Mouse (Mus musculus): ENCODE results near the gene Zfp747. TPM values are rescaled to one million over a fixed set of nuclear protein-coding genes. Genes with fewer than 3 reads are reported as not detected.
"Not testable (repeated sequence)": the region's sequence is repeated elsewhere in the genome, so short reads cannot be mapped to it uniquely, and the experiment has no call there.

The Zfp747 gene
- polyA plus RNA-seq, 1 experiment from 2014 or later, result 5.4 TPM

DNA sequence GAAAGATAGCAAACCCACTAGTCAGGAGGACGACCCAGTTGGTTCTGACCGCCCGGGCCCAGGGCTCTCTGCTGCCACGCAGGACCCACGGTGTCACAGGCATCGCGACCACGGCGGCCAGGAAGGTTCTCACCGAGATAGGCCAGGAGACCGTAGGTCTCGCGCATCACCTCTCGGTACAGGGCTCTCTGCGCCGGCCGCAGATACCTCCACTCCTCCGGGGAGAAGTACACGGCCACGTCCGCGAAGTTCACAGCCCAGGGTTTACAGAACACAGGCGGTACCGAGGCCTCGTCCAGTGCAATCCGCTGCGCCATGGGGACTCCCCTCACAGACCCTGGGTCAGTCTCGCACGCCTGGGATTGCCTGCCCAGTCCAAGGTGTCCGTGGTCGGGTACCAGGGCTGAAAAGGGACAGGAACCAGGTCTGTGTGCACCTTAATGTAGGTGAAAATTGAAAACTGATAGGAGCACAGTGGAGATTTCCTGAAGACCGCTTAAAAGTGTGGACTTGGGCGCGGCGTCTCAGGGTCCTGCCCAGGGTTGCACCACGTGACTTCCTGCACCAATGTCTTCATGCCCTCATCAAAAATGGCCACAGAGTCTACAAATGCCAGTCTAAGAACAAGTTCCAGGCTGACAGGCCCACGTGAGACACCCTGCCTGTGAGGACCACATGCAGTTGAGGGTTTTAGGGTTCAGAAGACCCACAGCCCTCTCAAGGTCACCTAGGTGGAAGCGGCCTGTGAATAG, 11.0 kb upstream of the Zfp747 start, which contains the start of gene 9130019O22Rik:
Gene 9130019O22Rik, minus strand, starts transcription at position 526 of the 752 bp plus-strand sequence.
- peak within 1 kb of the TSS; percentile 75 for H3K9ac ChIP-seq (ENCODE audit: low read length)
- no peaks in the 10 kb centered on the region for H3K9me3 ChIP-seq (ENCODE audit: control insufficient read depth, low read length)
- H3K4me2 ChIP-seq (replicated peaks; ENCODE audit: low read depth), result peak within 1 kb of the TSS; percentile 69
- peaks cover 2% of the 10 kb centered on the region; the same call in 1 of the 2 replicates for H3K36me3 ChIP-seq (ENCODE audit: control insufficient read depth, insufficient read depth, low read length)
- DNase-seq (ENCODE audit: low spot score) (peak; percentile 86), ATAC-seq (ENCODE audit: low FRiP score, low TSS enrichment) (peak; percentile 87)
- H3K4me3 ChIP-seq (ENCODE audit: low read depth, low read length), result peak within 1 kb of the TSS; percentile 57
- H3K4me1 ChIP-seq (replicated peaks; ENCODE audit: control insufficient read depth, insufficient read depth), result no peaks in the 10 kb centered on the region
- 10% methylated on average over 32 of the region's 38 CpGs for WGBS
- no peaks in the 10 kb centered on the region for H3K27me3 ChIP-seq (ENCODE audit: control insufficient read depth, insufficient read depth, low read length)
- TF ChIP-seq EP300 (optimal IDR thresholded peaks at IDR 0.05) (no peak), CTCF (IDR thresholded peaks at IDR 0.05; ENCODE audit: low read depth) (no peak)
- H3K27ac ChIP-seq (replicated peaks), result 0 out of 2 replicates have a peak within 1 kb of the TSS, but pooled peaks have one; percentile 58

DNA sequence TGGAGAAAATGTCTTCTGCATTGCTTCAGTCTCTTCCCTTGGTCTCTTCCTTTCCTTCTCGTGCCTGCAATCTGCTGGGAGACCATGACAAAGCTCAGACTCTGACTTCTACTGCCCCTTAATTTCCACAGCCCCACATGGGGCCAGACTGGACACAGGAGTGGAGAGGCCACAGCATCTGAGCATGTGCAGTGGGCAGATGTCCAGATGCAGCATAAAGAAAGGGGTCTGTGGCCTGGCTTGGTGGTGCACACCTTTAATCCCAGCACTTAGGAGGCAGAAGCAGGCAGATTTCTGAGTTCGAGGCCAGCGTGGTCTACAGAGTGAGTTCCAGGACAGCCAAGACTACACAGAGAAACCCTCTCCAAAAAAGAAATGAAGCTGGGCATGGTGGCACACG, 9.7 kb upstream of the Zfp747 start:
- H3K9ac ChIP-seq (ENCODE audit: low read length); DNase-seq (ENCODE audit: low spot score); ATAC-seq (ENCODE audit: low FRiP score, low TSS enrichment); H3K9me3 ChIP-seq (ENCODE audit: control insufficient read depth, low read length); H3K4me1 ChIP-seq (replicated peaks; ENCODE audit: control insufficient read depth, insufficient read depth); H3K27me3 ChIP-seq (ENCODE audit: control insufficient read depth, insufficient read depth, low read length); H3K36me3 ChIP-seq (ENCODE audit: control insufficient read depth, insufficient read depth, low read length); H3K27ac ChIP-seq (replicated peaks); H3K4me2 ChIP-seq (replicated peaks; ENCODE audit: low read depth); H3K4me3 ChIP-seq (ENCODE audit: low read depth, low read length): not testable (repeated sequence)
- WGBS, result 93% methylated on average over 4 of the region's 4 CpGs

DNA sequence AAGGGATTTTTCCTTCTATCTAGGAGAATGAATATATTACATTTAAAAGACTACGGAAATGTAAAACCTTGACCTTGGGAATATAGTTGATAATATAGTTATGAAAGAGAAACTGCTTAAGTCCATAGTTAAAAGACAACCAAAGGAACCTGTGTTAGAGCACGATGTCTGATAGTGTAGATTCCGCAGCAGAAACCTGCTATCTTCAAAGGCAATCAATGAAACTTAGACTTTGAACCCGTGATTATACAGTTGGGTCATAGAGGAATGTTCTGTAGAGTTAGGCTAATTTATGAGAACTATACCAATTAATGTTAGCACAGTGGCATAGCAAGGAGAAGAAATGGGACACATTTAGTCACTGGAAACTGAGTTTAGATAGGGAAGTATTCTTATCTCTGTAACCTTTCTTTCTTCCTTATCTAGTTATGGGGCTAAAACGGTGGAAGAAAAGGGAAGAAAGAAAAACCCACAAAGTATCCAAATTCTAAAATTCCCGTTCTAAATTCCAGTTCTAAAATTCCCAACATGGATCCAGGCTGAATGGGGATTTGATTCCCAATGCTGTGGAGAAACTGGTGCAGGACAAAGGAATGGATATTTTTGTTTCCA, 2.6 kb upstream of the Zfp747 start:
- Histone ChIP-seq H3K9me3 (ENCODE audit: control insufficient read depth, low read length) (no peaks in the 10 kb centered on the region), H3K4me1 (replicated peaks; ENCODE audit: control insufficient read depth, insufficient read depth) (no peaks in the 10 kb centered on the region), H3K27ac (replicated peaks) (no peak overlapping the region), H3K4me2 (replicated peaks; ENCODE audit: low read depth) (no peak overlapping the region), H3K9ac (ENCODE audit: low read length) (no peak overlapping the region), H3K27me3 (ENCODE audit: control insufficient read depth, insufficient read depth, low read length) (no peaks in the 10 kb centered on the region), H3K4me3 (ENCODE audit: low read depth, low read length) (no peak overlapping the region), H3K36me3 (ENCODE audit: control insufficient read depth, insufficient read depth, low read length) (no peaks in the 10 kb centered on the region)
- no peak for TF ChIP-seq EP300 (optimal IDR thresholded peaks at IDR 0.05)
- TF ChIP-seq CTCF (IDR thresholded peaks at IDR 0.05; ENCODE audit: low read depth), result no peak
- no peak for DNase-seq (ENCODE audit: low spot score)
- 54% methylated on average over 6 of the region's 6 CpGs for WGBS
- no peak for ATAC-seq (ENCODE audit: low FRiP score, low TSS enrichment)

DNA sequence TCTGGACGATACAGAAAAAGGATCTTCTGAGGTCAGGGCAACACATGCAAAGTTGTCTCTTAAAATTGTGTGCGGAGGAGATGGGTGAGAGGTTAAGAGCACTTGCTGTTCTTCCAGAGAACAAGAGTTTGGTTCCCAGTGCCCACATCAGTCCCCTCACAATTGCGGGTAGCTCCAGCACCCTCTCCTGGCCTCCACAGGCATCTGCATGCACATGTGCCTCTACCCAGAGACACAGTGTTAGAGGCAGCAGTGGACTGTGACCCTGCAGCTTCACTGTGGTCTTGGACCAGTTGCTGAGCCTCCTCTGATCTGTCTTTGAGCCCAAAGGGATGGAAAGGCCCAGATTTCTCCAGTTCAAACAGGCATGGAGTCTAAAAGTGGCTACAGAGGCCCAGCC, 4.0 kb downstream of the Zfp747 start:
- H3K9ac ChIP-seq (ENCODE audit: low read length); H3K9me3 ChIP-seq (ENCODE audit: control insufficient read depth, low read length); H3K4me2 ChIP-seq (replicated peaks; ENCODE audit: low read depth); H3K27me3 ChIP-seq (ENCODE audit: control insufficient read depth, insufficient read depth, low read length); H3K36me3 ChIP-seq (ENCODE audit: control insufficient read depth, insufficient read depth, low read length); H3K27ac ChIP-seq (replicated peaks); DNase-seq (ENCODE audit: low spot score); H3K4me1 ChIP-seq (replicated peaks; ENCODE audit: control insufficient read depth, insufficient read depth); ATAC-seq (ENCODE audit: low FRiP score, low TSS enrichment); H3K4me3 ChIP-seq (ENCODE audit: low read depth, low read length): not testable (repeated sequence)
- TF ChIP-seq CTCF (IDR thresholded peaks at IDR 0.05; ENCODE audit: low read depth), result peak; percentile 34
- WGBS, result 79% methylated on average over 3 of the region's 3 CpGs

DNA sequence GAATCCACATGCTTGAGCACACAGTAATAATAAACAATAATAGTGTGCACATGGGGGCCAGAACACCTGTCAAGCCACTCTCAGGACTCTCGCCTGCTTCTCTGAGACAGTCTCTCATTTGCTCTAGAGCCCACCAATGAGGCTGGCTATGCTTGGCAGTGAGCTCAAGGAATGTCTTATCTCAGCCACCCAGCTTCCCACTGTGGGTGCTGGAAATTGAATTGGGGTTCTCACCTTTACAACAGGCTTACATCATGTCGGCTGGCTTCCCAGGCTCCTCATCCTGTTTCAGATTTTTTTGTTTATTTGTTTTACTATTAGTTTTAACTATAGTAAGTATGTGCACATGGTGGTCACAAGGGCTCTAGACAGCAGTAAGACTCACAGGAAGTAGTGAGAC, 4.6 kb downstream of the Zfp747 start:
- H3K27ac ChIP-seq (replicated peaks), result no peak overlapping the region
- 81% methylated on average over 2 of the region's 2 CpGs for WGBS
- H3K9me3 ChIP-seq (ENCODE audit: control insufficient read depth, low read length), result no peaks in the 10 kb centered on the region
- H3K9ac ChIP-seq (ENCODE audit: low read length), result no peak overlapping the region
- ATAC-seq (ENCODE audit: low FRiP score, low TSS enrichment) (no peak), DNase-seq (ENCODE audit: low spot score) (no peak)
- no peaks in the 10 kb centered on the region for H3K4me1 ChIP-seq (replicated peaks; ENCODE audit: control insufficient read depth, insufficient read depth)
- H3K4me2 ChIP-seq (replicated peaks; ENCODE audit: low read depth), result no peak overlapping the region
- no peaks in the 10 kb centered on the region for H3K36me3 ChIP-seq (ENCODE audit: control insufficient read depth, insufficient read depth, low read length)
- H3K4me3 ChIP-seq (ENCODE audit: low read depth, low read length), result no peak overlapping the region
- TF ChIP-seq EP300 (optimal IDR thresholded peaks at IDR 0.05) (no peak), CTCF (IDR thresholded peaks at IDR 0.05; ENCODE audit: low read depth) (no peak)
- H3K27me3 ChIP-seq (ENCODE audit: control insufficient read depth, insufficient read depth, low read length), result no peaks in the 10 kb centered on the region

DNA sequence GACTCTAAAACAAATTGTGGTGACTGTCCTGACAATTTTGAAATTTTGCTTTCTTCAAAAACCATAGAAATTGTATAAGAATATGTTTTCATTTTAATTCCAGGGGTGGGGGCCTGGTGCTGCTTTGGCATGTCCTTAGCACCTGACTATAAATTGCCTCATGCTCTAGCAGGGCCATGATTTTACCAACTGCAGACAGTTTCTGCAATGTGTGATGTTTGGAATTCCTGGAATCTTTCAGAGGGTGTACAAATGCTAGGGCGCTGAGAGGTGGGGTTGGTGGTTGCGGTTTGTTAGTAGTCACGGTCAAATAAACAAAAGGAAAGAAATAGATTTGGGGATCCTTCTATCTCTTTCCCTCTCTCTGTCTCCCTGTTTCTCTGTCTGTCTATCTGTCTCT, 9.6 kb downstream of the Zfp747 start:
- Histone ChIP-seq H3K9ac (ENCODE audit: low read length) (no peak overlapping the region), H3K27me3 (ENCODE audit: control insufficient read depth, insufficient read depth, low read length) (no peaks in the 10 kb centered on the region), H3K27ac (replicated peaks) (no peak overlapping the region), H3K4me1 (replicated peaks; ENCODE audit: control insufficient read depth, insufficient read depth) (0 out of 2 replicates have a peak, but pooled peaks cover 5% of the 10 kb centered on the region), H3K4me3 (ENCODE audit: low read depth, low read length) (no peak overlapping the region), H3K36me3 (ENCODE audit: control insufficient read depth, insufficient read depth, low read length) (no peaks in the 10 kb centered on the region), H3K9me3 (ENCODE audit: control insufficient read depth, low read length) (no peaks in the 10 kb centered on the region), H3K4me2 (replicated peaks; ENCODE audit: low read depth) (no peak overlapping the region)
- DNase-seq (ENCODE audit: low spot score) (no peak), ATAC-seq (ENCODE audit: low FRiP score, low TSS enrichment) (no peak)
- TF ChIP-seq EP300 (optimal IDR thresholded peaks at IDR 0.05) (no peak), CTCF (IDR thresholded peaks at IDR 0.05; ENCODE audit: low read depth) (no peak)
- 74% methylated on average over 3 of the region's 3 CpGs for WGBS

All from stomach, postnatal 0 days (tissue).